Mouse (Mus musculus): Measurements from ENCODE around the gene Galnt7. TPM values are rescaled to one million over a fixed set of nuclear protein-coding genes. Genes with fewer than 3 reads are reported as not detected.

Galnt7 gene
- polyA plus RNA-seq, 1 experiment: 26.1 TPM

DNA sequence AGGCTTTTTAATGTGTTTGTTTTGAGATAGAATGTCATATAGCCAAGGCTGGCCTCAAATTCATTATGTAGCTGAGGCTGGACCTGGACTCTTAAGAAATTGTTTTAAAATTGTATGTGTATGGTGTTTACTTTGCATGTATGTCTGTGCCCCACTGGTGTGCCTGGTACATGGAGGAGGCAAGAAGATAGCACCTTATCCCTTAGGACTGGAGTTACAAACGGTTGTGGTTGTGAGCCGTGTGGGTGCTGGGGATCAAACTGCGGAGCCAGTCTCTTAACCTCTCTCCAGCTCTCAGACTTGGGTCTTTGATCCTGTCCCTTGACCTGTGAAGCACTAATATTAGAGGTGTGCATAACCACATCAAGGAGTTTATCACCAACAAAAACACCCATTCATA, 106.0 kb downstream of the Galnt7 start:
- H3K4me1 ChIP-seq (ENCODE audit: control insufficient read depth, insufficient read depth, low read length): no peaks in the 10 kb centered on the region
- no peaks in the 10 kb centered on the region for H3K27me3 ChIP-seq (ENCODE audit: control insufficient read depth, insufficient read depth, low read length, poor library complexity, severe bottlenecking)
- no peaks in the 10 kb centered on the region; the same call in 1 of the 2 replicates for H3K36me3 ChIP-seq (ENCODE audit: control insufficient read depth, insufficient read depth, low read length, poor library complexity, severe bottlenecking)
- H3K9ac ChIP-seq (ENCODE audit: low read depth, poor library complexity, severe bottlenecking): no peak overlapping the region
- H3K4me3 ChIP-seq (ENCODE audit: low read depth, low read length): no peak overlapping the region
- H3K9me3 ChIP-seq (replicated peaks; ENCODE audit: control insufficient read depth, insufficient read depth, low read length, poor library complexity, severe bottlenecking): no peaks in the 10 kb centered on the region
- TF ChIP-seq POLR2A (IDR thresholded peaks at IDR 0.05; ENCODE audit: insufficient read depth, low read length): no peak
- TF ChIP-seq EP300 (IDR thresholded peaks at IDR 0.05; ENCODE audit: insufficient read depth, low read depth, low read length): no peak
- no peak for TF ChIP-seq CTCF (IDR thresholded peaks at IDR 0.05; ENCODE audit: low read depth, low read length)
- no peak overlapping the region for H3K27ac ChIP-seq (ENCODE audit: insufficient read depth, low read length)

DNA sequence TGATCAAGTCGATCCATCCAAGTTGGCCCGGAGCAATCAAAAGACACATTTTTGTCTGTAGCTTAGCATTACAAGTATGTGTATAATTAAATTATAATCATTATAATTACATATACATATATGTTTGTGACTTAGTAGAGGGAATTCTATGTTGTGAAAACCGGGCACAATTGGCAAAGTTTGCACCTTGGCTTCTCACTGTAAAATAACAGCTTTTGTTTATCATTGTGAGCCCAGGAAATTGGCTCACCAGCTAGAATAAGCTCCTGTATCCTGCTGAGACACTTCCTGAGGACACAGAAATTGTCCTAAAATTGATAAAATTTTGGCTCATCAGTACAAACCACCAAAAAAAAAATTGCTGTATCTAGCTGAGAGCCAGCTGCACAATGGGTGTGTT, 106.4 kb downstream of the Galnt7 start:
- H3K9ac ChIP-seq (ENCODE audit: low read depth, poor library complexity, severe bottlenecking): no peak overlapping the region
- H3K36me3 ChIP-seq (ENCODE audit: control insufficient read depth, insufficient read depth, low read length, poor library complexity, severe bottlenecking): no peaks in the 10 kb centered on the region; the same call in 1 of the 2 replicates
- H3K4me1 ChIP-seq (ENCODE audit: control insufficient read depth, insufficient read depth, low read length): no peaks in the 10 kb centered on the region
- H3K9me3 ChIP-seq (replicated peaks; ENCODE audit: control insufficient read depth, insufficient read depth, low read length, poor library complexity, severe bottlenecking): no peaks in the 10 kb centered on the region
- no peaks in the 10 kb centered on the region for H3K27me3 ChIP-seq (ENCODE audit: control insufficient read depth, insufficient read depth, low read length, poor library complexity, severe bottlenecking)
- TF ChIP-seq POLR2A (IDR thresholded peaks at IDR 0.05; ENCODE audit: insufficient read depth, low read length) (no peak), EP300 (IDR thresholded peaks at IDR 0.05; ENCODE audit: insufficient read depth, low read depth, low read length) (no peak), CTCF (IDR thresholded peaks at IDR 0.05; ENCODE audit: low read depth, low read length) (no peak)
- H3K27ac ChIP-seq (ENCODE audit: insufficient read depth, low read length): no peak overlapping the region
- no peak overlapping the region for H3K4me3 ChIP-seq (ENCODE audit: low read depth, low read length)

DNA sequence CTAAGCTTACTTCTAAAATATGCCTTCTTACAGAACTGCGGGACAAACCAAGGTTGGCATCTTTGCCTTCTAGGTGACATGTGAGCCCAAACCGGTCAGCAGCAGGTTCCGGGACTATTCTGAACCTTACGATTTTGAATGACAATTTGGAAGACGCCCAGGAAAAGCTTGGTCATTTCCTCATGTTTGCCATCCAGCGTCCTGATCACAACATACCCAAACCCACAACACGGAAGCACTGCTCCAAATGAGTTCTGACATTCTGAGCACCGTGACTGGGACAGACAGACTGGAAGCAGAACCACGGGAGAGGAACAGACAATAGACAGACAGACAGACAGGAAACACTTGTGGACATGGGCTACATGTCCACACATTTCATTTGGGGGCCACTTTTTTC, 111.4 kb downstream of the Galnt7 start:
- H3K9me3 ChIP-seq (replicated peaks; ENCODE audit: control insufficient read depth, insufficient read depth, low read length, poor library complexity, severe bottlenecking): no peaks in the 10 kb centered on the region
- no peaks in the 10 kb centered on the region for H3K4me1 ChIP-seq (ENCODE audit: control insufficient read depth, insufficient read depth, low read length)
- H3K27me3 ChIP-seq (ENCODE audit: control insufficient read depth, insufficient read depth, low read length, poor library complexity, severe bottlenecking): no peaks in the 10 kb centered on the region
- no peak overlapping the region for H3K4me3 ChIP-seq (ENCODE audit: low read depth, low read length)
- TF ChIP-seq EP300 (IDR thresholded peaks at IDR 0.05; ENCODE audit: insufficient read depth, low read depth, low read length) (no peak), POLR2A (IDR thresholded peaks at IDR 0.05; ENCODE audit: insufficient read depth, low read length) (no peak), CTCF (IDR thresholded peaks at IDR 0.05; ENCODE audit: low read depth, low read length) (no peak)
- H3K27ac ChIP-seq (ENCODE audit: insufficient read depth, low read length): no peak overlapping the region
- no peak overlapping the region for H3K9ac ChIP-seq (ENCODE audit: low read depth, poor library complexity, severe bottlenecking)
- no peaks in the 10 kb centered on the region; the same call in 1 of the 2 replicates for H3K36me3 ChIP-seq (ENCODE audit: control insufficient read depth, insufficient read depth, low read length, poor library complexity, severe bottlenecking)

DNA sequence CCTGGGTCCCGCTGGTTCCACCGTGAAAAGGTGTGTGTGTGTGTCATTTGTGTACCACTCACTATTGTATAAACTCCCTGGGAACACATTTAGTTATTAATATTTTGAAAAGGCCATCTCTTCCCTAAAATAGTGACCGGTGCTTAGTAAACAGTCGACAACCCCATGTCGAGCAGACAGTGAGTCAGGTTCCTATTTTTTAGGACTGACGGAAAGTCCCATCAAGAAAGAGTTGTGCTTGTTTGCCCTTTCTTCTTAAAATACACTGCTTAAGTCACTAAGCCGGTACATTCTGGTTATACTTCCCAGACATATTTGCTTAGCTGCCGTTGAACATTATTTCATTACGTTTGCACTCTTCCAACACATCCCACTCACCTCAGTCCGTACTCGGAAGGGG, 111.9 kb downstream of the Galnt7 start:
- Histone ChIP-seq H3K4me1 (ENCODE audit: control insufficient read depth, insufficient read depth, low read length) (no peaks in the 10 kb centered on the region), H3K9ac (ENCODE audit: low read depth, poor library complexity, severe bottlenecking) (no peak overlapping the region), H3K27me3 (ENCODE audit: control insufficient read depth, insufficient read depth, low read length, poor library complexity, severe bottlenecking) (no peaks in the 10 kb centered on the region), H3K27ac (ENCODE audit: insufficient read depth, low read length) (no peak overlapping the region), H3K4me3 (ENCODE audit: low read depth, low read length) (no peak overlapping the region), H3K36me3 (ENCODE audit: control insufficient read depth, insufficient read depth, low read length, poor library complexity, severe bottlenecking) (no peaks in the 10 kb centered on the region; the same call in 1 of the 2 replicates), H3K9me3 (replicated peaks; ENCODE audit: control insufficient read depth, insufficient read depth, low read length, poor library complexity, severe bottlenecking) (no peaks in the 10 kb centered on the region)
- TF ChIP-seq EP300 (IDR thresholded peaks at IDR 0.05; ENCODE audit: insufficient read depth, low read depth, low read length) (no peak), CTCF (IDR thresholded peaks at IDR 0.05; ENCODE audit: low read depth, low read length) (no peak), POLR2A (IDR thresholded peaks at IDR 0.05; ENCODE audit: insufficient read depth, low read length) (no peak)

DNA sequence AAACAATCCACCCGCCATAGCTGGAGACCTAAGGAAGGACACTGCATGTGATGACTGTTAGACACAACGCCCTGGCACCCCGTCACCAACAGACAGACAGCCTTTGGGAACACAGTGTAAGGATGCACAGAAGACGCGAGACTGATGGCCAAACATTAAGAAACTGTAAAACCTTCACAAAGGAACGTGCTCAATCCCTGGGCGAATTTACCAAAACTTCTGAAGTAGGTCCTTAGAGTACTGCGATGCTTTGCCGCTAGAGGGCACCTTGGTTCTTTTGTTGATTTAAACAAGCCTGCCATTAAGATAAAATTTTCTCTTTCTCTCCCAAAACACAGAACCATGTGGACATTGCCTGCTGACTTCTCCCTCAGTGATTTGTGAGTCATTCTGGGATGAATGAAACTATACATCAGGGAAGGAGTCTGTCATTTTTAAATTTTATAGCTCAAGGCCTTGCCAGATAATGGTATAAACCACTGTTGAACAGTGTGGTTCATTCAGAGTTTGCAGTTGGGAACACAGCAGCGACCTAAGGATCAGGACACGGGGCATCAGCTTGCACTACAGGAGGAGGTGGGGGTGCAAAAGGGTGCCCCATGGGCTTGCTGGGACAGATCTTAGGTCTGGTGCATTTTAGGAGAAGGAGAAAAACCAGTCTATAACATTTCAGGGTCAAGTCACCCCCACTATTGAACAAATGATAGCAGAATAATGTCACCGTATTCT, 112.6 kb downstream of the Galnt7 start:
- H3K4me1 ChIP-seq (ENCODE audit: control insufficient read depth, insufficient read depth, low read length): no peaks in the 10 kb centered on the region
- H3K27me3 ChIP-seq (ENCODE audit: control insufficient read depth, insufficient read depth, low read length, poor library complexity, severe bottlenecking): no peaks in the 10 kb centered on the region
- H3K9ac ChIP-seq (ENCODE audit: low read depth, poor library complexity, severe bottlenecking): no peak overlapping the region
- peak; percentile 26 for TF ChIP-seq CTCF (IDR thresholded peaks at IDR 0.05; ENCODE audit: low read depth, low read length)
- no peak for TF ChIP-seq EP300 (IDR thresholded peaks at IDR 0.05; ENCODE audit: insufficient read depth, low read depth, low read length)
- no peak overlapping the region for H3K27ac ChIP-seq (ENCODE audit: insufficient read depth, low read length)
- no peaks in the 10 kb centered on the region; the same call in 1 of the 2 replicates for H3K36me3 ChIP-seq (ENCODE audit: control insufficient read depth, insufficient read depth, low read length, poor library complexity, severe bottlenecking)
- no peaks in the 10 kb centered on the region for H3K9me3 ChIP-seq (replicated peaks; ENCODE audit: control insufficient read depth, insufficient read depth, low read length, poor library complexity, severe bottlenecking)
- H3K4me3 ChIP-seq (ENCODE audit: low read depth, low read length): no peak overlapping the region

DNA sequence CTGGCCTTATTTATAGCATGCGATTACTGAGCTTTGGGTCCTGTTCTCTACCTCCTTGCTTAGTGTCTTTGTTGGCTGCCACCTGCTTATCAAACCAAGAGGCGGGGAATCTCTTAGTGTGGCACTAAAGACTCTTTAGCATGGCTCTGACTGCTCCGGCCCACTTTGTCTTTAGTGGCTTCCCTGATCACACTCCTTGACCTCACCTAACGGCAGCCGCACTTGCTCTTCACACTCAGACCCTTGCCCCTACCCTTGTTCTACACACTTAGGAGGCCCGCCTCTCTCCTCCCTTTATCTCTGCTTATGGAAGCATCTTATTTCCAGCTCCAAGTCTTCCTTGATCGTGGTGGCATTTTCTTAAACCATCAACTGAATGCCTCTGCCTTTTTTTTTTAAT, 114.2 kb downstream of the Galnt7 start:
- Histone ChIP-seq H3K4me3 (ENCODE audit: low read depth, low read length) (no peak overlapping the region), H3K9me3 (replicated peaks; ENCODE audit: control insufficient read depth, insufficient read depth, low read length, poor library complexity, severe bottlenecking) (no peaks in the 10 kb centered on the region), H3K27ac (ENCODE audit: insufficient read depth, low read length) (no peak overlapping the region), H3K4me1 (ENCODE audit: control insufficient read depth, insufficient read depth, low read length) (no peaks in the 10 kb centered on the region), H3K36me3 (ENCODE audit: control insufficient read depth, insufficient read depth, low read length, poor library complexity, severe bottlenecking) (no peaks in the 10 kb centered on the region; the same call in 1 of the 2 replicates), H3K9ac (ENCODE audit: low read depth, poor library complexity, severe bottlenecking) (no peak overlapping the region), H3K27me3 (ENCODE audit: control insufficient read depth, insufficient read depth, low read length, poor library complexity, severe bottlenecking) (no peaks in the 10 kb centered on the region)
- TF ChIP-seq CTCF (IDR thresholded peaks at IDR 0.05; ENCODE audit: low read depth, low read length) (no peak), EP300 (IDR thresholded peaks at IDR 0.05; ENCODE audit: insufficient read depth, low read depth, low read length) (no peak), POLR2A (IDR thresholded peaks at IDR 0.05; ENCODE audit: insufficient read depth, low read length) (no peak)

Measured in ES-Bruce4 (cell line).